Mouse (Mus musculus): ENCODE data around the gene Mecom.

DNA sequence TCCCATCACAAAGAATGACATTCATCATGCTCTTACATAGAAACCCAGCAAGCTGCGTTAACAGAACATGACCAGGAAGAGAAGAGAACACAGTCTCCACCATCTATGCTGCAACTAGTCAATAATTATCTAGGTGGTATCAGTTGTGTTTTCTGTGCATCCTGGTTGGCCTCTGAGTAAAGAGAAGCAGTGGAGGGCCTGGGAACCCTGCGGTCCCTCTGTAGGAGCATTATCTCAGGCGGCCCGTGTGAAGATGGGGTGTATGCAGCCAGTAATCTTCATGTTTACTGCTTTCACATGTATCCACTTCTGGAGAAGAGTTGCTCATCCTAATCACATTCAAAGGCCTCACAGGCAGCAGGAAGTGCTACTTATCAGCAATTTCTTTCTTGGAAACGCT, 407.5 kb downstream of the Mecom start:
- TF ChIP-seq EP300 (IDR thresholded peaks at IDR 0.05): no peak
- no peak for TF ChIP-seq CTCF (IDR thresholded peaks at IDR 0.05)
